Mouse (Mus musculus) gastrocnemius, postnatal 14 days (tissue): ENCODE results near the gene Pygm. TPM values are rescaled to one million over a fixed set of nuclear protein-coding genes. Genes with fewer than 3 reads are reported as not detected.

Experiments
- DNase-seq: peaks from one replicate; pipeline ENCODE4 v3.0.0; 2021; ENCODE audit warnings: mixed read lengths
- intact Hi-C: fragments of 180-260 bp; cut with DNase I; formaldehyde crosslinking; loops from one replicate; pipeline ENCODE4 v1.15.1; 2025; ENCODE audit warnings: low total_unique reads
- microRNA-seq, 2 experiments: library from miRNA; unstranded; fragments of <30 nt; microRNA quantifications; one replicate each; pipeline ENCODE4 v1.2.0; 2021
- total RNA-seq, 2 experiments: library from RNA; stranded (reverse); gene quantifications; 2 replicates each; pipeline ENCODE4 v1.2.3; 2021

Gene Pygm
- total RNA-seq, 2 experiments from 2014 or later: 4,021 to 4,833 TPM

- DNase-seq: no peak
- intact Hi-C loops: no loop called here
These were observed 37.0 kb downstream of the Pygm start for GRCm38 (mm10) chr19:6421211-6421590.

DNA sequence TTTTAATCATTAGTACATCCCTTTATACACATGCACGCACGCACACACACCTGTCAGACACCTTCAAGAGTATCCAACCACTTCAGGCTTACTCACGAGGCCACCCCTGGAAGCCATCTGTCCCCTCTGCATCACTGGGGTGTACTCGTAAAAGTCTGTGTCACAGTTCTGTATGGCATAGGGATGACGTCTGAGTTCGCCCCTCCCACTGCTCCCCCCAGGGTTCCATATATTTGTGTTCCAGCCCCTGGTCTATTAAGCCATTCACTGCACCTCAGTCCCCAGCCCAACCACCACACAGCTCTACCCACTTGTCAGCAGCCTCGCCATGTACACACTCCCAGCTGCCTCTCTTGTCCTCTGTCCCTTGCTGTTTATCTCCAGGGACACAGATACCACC lies 37.8 kb downstream of the Pygm start:
- DNase-seq: no peak
- intact Hi-C loops: no loop called here

GRCm38 (mm10) chr19:6423241-6423640 lies 39.0 kb downstream of the Pygm start:
- intact Hi-C loops: no loop called here
- no peak for DNase-seq

- intact Hi-C loops: no loop called here
- DNase-seq: no peak
These were observed 40.1 kb downstream of the Pygm start for GRCm38 (mm10) chr19:6424137-6424881.

- intact Hi-C loops: no loop called here
These were observed 41.4 kb downstream of the Pygm start for GRCm38 (mm10) chr19:6425595-6425994.

DNA sequence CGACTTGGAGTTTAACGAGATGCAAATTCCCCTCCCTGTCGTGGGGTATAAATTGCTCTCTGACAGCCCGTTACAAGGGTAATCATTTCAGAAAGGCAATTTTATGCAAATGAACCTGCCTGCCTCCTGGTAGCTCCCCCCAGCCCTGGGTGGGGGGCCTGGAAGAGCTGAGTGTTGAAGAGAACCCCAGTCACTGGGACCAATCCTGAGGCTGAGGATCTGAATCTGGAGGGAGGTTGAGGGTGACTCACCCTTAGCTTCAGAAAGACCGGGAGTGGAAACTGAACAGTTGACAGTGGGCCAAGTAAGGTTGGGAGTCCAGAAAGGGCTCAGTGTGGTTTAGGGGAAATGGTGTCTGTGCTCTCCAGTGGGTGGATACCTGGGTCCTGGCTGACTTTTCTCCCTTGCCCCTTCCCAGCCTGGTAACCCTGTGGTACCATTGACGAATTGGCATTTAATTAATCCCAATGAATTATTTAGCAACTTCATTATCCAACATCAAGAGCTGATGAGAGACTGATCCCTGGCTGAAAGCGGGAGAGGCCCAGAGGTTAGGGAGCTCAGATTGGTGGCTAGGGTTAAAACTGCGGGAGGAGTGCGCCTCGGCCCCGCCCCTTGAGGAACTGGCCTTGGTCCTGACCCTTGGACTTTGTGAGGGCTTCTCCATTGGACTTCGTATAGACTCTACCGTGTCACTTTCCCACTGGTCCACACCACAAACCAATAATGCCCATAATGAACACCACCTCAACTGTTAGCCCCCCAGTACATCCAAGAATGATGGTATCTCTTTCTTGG lies 42.7 kb downstream of the Pygm start:
- no peak for DNase-seq
- intact Hi-C loops: no loop called here

More at GRCm38 (mm10) chr19:6425595-6425994, 41.4 kb downstream of the Pygm start:
- no peak for DNase-seq

GRCm38 (mm10) chr19:6427653-6428434 lies 43.6 kb downstream of the Pygm start:
- intact Hi-C loops: no loop called here
- no peak for DNase-seq

DNA sequence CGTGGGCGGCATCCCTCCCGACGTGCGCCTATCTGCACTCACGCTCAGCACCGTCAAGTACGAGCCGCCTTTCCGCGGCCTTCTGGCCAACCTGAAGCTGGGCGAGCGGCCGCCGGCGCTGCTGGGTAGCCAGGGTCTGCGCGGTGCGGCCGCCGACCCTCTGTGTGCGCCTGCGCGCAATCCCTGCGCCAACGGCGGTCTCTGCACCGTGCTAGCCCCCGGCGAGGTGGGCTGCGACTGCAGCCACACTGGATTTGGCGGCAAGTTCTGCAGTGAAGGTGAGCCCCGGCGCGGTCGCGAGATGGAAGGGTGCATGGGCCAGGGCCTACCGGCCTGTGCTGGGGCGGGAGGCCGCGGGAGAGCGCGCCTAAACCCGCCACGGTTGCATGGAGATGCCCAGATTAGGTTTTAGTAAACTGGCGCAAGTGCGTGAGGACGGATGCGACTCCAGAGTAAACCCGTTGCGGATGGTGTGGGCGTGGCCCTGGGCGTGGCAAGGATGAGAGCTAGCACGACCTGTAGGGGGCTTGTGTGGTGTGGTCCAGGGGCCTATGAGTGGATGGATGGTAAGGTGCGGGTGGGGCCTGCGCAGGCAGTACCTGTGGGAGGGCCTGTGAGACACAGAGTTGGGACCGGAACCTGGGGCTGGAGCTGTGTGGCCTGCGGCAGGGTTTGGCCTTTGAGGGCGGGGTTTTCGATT lies 44.5 kb downstream of the Pygm start:
- intact Hi-C loops: no loop called here
- no peak for DNase-seq

DNA sequence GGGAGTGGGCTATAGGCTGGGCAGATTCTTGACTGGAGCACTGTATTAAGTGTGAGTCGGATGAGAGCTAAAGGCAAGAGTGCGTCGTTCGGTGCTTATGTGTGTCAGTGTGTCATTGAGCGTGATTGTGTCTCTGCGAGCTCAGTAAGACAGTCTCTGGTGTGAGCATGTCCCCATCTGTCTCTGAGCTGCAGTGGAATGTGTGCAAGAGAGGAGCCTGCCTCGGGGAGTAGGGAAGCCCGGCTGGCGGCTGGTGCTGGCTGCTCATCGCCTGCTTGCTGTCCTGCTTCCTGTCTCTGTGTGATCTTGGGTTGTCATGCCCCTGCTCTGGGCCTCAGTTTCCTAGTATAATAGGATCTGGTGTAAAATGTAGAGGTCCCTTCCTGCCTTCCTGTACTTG lies 58.8 kb downstream of the Pygm start:
- intact Hi-C loops: no loop called here
- no peak for DNase-seq

- DNase-seq: no peak
- intact Hi-C loops: no loop called here
These were observed 61.7 kb downstream of the Pygm start for GRCm38 (mm10) chr19:6445761-6446423.

DNA sequence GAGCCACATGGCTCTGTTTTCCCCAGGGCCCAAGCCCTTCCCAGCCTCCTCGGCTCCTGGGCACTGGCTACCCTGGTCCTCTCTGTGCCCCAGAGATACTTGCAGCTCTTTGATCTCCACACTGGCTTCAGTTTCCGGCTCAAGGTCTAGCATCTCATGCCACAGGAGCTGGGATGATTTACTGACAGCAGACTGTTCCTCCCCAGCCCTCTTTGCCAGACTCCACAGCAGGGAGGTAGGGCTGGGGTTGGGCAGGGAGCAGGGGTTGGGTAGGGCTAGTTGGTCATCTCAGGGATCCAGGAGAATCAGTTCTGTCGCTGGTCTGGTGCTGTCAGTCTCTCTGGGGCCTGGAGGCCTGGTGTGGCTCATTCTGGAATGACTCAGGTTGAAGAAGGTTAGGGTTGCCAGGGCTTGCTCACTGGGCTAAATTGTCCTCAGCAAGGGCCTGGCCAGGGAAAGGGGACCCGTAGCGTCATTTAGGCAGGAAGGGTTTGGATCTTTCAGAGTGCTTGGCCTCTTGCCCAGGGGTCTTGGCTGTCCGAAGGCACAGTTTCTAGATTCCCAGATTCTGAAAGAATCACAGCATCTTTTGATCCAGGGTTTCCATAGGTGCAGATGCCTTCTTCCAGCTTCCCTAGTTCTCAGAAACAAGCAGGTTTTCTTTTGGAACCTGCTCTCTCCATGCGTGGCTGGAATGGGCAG lies 62.7 kb downstream of the Pygm start:
- intact Hi-C loops: no loop called here
- DNase-seq: no peak

Small RNA genes lying within 50 kb of the gene (microRNA-seq; reads per million reads assigned to microRNA genes)
- gene Mir6989: 0 to 0.50 reads per million in 2 experiments

Other genes starting within 250 kb of the Pygm start
- under 1 TPM in 1 of 2 experiments, not detected in 1; 0.20 TPM for gene Batf2, start 243.4 kb upstream of the Pygm start, total RNA-seq
- gene Arl2, start 242.9 kb upstream of the Pygm start, total RNA-seq: 10 to 100 TPM; 53.4 to 55.4 TPM
- not detected for gene Majin, start 200.0 kb upstream of the Pygm start, total RNA-seq
- gene Gpha2, start 158.0 kb upstream of the Pygm start, total RNA-seq: not detected
- gene Ppp2r5b, start 148.5 kb upstream of the Pygm start, total RNA-seq: 10 to 100 TPM; 22.4 to 24.7 TPM
- 10 to 100 TPM; 12.7 to 14.6 TPM for gene Atg2a, start 142.7 kb upstream of the Pygm start, total RNA-seq
- 10 to 100 TPM; 40.5 to 50.8 TPM for gene Ehd1, start 107.7 kb upstream of the Pygm start, total RNA-seq
- 1 to 10 TPM; 3.4 to 3.9 TPM for gene Cdc42bpg, start 77.9 kb upstream of the Pygm start, total RNA-seq
- 10 to 100 TPM; 10.1 to 11.4 TPM for gene Men1, start 49.4 kb upstream of the Pygm start, total RNA-seq
- gene Map4k2, start 43.3 kb upstream of the Pygm start, total RNA-seq: 10 to 100 TPM in 1 of 2 experiments, 1 to 10 TPM in 1; 9.5 to 14.4 TPM
- 10 to 100 TPM; 75.1 to 80.9 TPM for gene Sf1, start 20.7 kb upstream of the Pygm start, total RNA-seq
- 10 to 100 TPM; 24.0 to 37.6 TPM for gene Rasgrp2, start 14.9 kb downstream of the Pygm start, total RNA-seq
- gene Nrxn2, start 34.3 kb downstream of the Pygm start, total RNA-seq: 1 to 10 TPM; 1.5 to 2.9 TPM
- gene Slc22a12, start 158.6 kb downstream of the Pygm start, total RNA-seq: not detected